Mouse (Mus musculus): ENCODE data around the gene Wasf3. TPM values are rescaled to one million over a fixed set of nuclear protein-coding genes. Genes with fewer than 3 reads are reported as not detected.

The Wasf3 gene
- total RNA-seq, 1 experiment = 6.2 TPM

DNA sequence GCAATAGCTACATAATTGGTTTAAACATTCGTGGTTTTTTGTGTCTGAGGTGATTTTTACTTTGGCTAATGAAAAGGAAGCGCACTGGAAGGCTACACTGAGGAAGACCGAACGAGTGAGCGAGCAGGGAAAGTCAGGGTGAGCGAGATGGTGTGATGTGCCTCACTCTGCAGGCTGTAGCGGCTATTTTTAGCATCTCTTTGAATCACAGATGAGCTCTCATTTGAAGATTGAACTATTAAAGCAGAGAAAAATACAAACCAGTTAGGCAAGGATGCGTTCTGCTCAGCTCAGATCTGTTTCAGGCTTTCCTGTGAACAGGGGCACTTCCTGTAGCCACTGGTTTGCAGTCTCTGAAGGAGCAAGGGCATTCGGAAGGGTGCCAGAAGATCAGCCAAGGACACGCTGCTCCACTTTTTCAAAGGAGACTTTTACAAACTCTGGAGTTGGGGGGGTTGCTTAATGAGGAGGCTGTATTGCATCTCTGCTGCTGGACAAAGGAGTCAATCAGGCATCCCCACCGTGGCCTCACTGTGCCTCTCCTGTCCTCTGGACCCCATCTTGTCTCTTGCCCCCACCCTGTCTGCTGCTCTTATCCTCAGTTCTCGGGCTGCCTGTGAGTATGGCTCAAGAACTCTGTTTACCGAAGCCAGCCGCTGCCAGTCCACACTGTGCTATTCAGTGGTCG, 28.1 kb downstream of the Wasf3 start:
- DNase-seq (ENCODE audit: low read depth, low spot score) = no peak
- H3K36me3 ChIP-seq (ENCODE audit: control insufficient read depth, insufficient read depth, low read length, poor library complexity, severe bottlenecking) = no peaks in the 10 kb centered on the region
- no peak overlapping the region for H3K4me3 ChIP-seq (ENCODE audit: insufficient read depth in 1 of 2, low read depth in 1 of 2, low read length in 2 of 2, poor library complexity in 1 of 2, severe bottlenecking in 1 of 2)
- H3K9me3 ChIP-seq (ENCODE audit: control insufficient read depth, insufficient read depth, low read depth, low read length) = no peaks in the 10 kb centered on the region
- no peak overlapping the region for H3K27ac ChIP-seq (ENCODE audit: insufficient read depth, low read depth, low read length, poor library complexity, severe bottlenecking)
- in situ Hi-C loops (cut with MboI; ENCODE audit: low sequenced_read_pairs in 2 of 2, unreplicated experiment in 2 of 2) = no loop called here
- peaks cover 16 to 26% of the 10 kb centered on the region in 2 experiments; a peak in 3 of 4 replicates for H3K4me1 ChIP-seq (ENCODE audit: control insufficient read depth in 2 of 2, insufficient read depth in 2 of 2, low read length in 2 of 2, poor library complexity in 1 of 2)
- no peak overlapping the region for H3K9ac ChIP-seq (ENCODE audit: insufficient read depth, low read depth, low read length, poor library complexity, severe bottlenecking)
- no peak for TF ChIP-seq HCFC1 (IDR thresholded peaks at IDR 0.05; ENCODE audit: borderline replicate concordance, insufficient read depth, low read length)
- TF ChIP-seq ZNF384 (IDR thresholded peaks at IDR 0.05; ENCODE audit: low read depth, low read length) = no peak
- no peak for TF ChIP-seq MAFK (IDR thresholded peaks at IDR 0.05; ENCODE audit: insufficient read depth, low read depth, low read length)
- no peak for TF ChIP-seq ZC3H11A (IDR thresholded peaks at IDR 0.05; ENCODE audit: borderline replicate concordance, low read depth, low read length)
- TF ChIP-seq CHD2 (IDR thresholded peaks at IDR 0.05; ENCODE audit: low read depth, low read length) = no peak

DNA sequence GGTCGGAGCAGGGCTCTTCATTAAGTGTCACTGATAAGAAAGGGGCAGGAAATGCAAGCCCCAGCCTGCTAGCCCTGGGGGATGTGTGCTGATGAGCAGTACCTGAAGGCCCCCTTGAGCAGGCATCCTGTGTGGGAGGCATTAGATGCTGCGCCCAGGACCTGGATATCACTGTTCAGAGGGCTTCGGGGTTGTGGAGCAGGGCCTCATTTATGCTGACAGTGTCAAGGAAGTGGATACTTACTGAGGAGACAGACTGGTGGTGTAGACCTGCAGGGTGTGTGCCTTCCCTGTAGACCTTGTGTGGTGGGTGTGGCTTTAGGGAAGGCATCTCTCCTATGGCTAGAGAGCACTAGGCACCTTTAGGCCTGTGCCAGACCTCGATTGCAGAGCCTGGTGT, 29.8 kb downstream of the Wasf3 start:
- Histone ChIP-seq H3K27ac (ENCODE audit: insufficient read depth, low read depth, low read length, poor library complexity, severe bottlenecking) (no peak overlapping the region), H3K36me3 (ENCODE audit: control insufficient read depth, insufficient read depth, low read length, poor library complexity, severe bottlenecking) (no peaks in the 10 kb centered on the region), H3K4me1 (ENCODE audit: control insufficient read depth in 2 of 2, insufficient read depth in 2 of 2, low read length in 2 of 2, poor library complexity in 1 of 2) (peaks cover 16 to 23% of the 10 kb centered on the region in 2 experiments; a peak in 3 of 4 replicates), H3K9me3 (ENCODE audit: control insufficient read depth, insufficient read depth, low read depth, low read length) (no peaks in the 10 kb centered on the region), H3K4me3 (ENCODE audit: insufficient read depth in 1 of 2, low read depth in 1 of 2, low read length in 2 of 2, poor library complexity in 1 of 2, severe bottlenecking in 1 of 2) (no peak overlapping the region), H3K9ac (ENCODE audit: insufficient read depth, low read depth, low read length, poor library complexity, severe bottlenecking) (no peak overlapping the region)
- DNase-seq (ENCODE audit: low read depth, low spot score) = no peak
- in situ Hi-C loops (cut with MboI; ENCODE audit: low sequenced_read_pairs in 2 of 2, unreplicated experiment in 2 of 2) = no loop called here
- TF ChIP-seq HCFC1 (IDR thresholded peaks at IDR 0.05; ENCODE audit: borderline replicate concordance, insufficient read depth, low read length) (no peak), CHD2 (IDR thresholded peaks at IDR 0.05; ENCODE audit: low read depth, low read length) (no peak), ZC3H11A (IDR thresholded peaks at IDR 0.05; ENCODE audit: borderline replicate concordance, low read depth, low read length) (no peak), MAFK (IDR thresholded peaks at IDR 0.05; ENCODE audit: insufficient read depth, low read depth, low read length) (no peak), ZNF384 (IDR thresholded peaks at IDR 0.05; ENCODE audit: low read depth, low read length) (no peak)

DNA sequence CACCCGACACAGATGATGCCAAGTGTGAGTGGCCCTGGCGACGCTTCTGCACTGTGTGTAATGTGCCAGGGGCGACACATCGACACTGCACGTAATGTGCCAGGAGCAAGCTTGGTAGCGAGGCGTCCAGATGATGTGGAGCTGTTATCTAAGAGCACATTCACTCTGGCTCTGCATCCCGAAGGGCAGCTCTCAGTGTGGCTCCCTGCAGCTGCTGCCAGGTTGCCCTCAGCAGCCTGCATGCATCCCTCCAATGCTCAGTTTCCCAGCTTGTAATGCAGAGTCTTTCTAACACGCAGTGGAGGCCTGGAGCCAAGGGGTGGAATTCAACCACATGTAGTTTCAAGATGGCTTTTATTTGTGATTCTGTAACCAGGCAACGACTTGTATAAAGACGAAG, 30.4 kb downstream of the Wasf3 start:
- Histone ChIP-seq H3K4me3 (ENCODE audit: insufficient read depth in 1 of 2, low read depth in 1 of 2, low read length in 2 of 2, poor library complexity in 1 of 2, severe bottlenecking in 1 of 2) (no peak overlapping the region), H3K27ac (ENCODE audit: insufficient read depth, low read depth, low read length, poor library complexity, severe bottlenecking) (no peak overlapping the region), H3K9me3 (ENCODE audit: control insufficient read depth, insufficient read depth, low read depth, low read length) (no peaks in the 10 kb centered on the region), H3K9ac (ENCODE audit: insufficient read depth, low read depth, low read length, poor library complexity, severe bottlenecking) (no peak overlapping the region), H3K36me3 (ENCODE audit: control insufficient read depth, insufficient read depth, low read length, poor library complexity, severe bottlenecking) (no peaks in the 10 kb centered on the region), H3K4me1 (ENCODE audit: control insufficient read depth in 2 of 2, insufficient read depth in 2 of 2, low read length in 2 of 2, poor library complexity in 1 of 2) (peaks cover 14 to 19% of the 10 kb centered on the region in 2 experiments; a peak in 3 of 4 replicates)
- TF ChIP-seq HCFC1 (IDR thresholded peaks at IDR 0.05; ENCODE audit: borderline replicate concordance, insufficient read depth, low read length) (no peak), ZNF384 (IDR thresholded peaks at IDR 0.05; ENCODE audit: low read depth, low read length) (no peak), ZC3H11A (IDR thresholded peaks at IDR 0.05; ENCODE audit: borderline replicate concordance, low read depth, low read length) (no peak), MAFK (IDR thresholded peaks at IDR 0.05; ENCODE audit: insufficient read depth, low read depth, low read length) (no peak), CHD2 (IDR thresholded peaks at IDR 0.05; ENCODE audit: low read depth, low read length) (no peak)
- in situ Hi-C loops (cut with MboI; ENCODE audit: low sequenced_read_pairs in 2 of 2, unreplicated experiment in 2 of 2) = no loop called here
- no peak for DNase-seq (ENCODE audit: low read depth, low spot score)

- no peak for DNase-seq (ENCODE audit: low read depth, low spot score)
- Histone ChIP-seq H3K27ac (ENCODE audit: insufficient read depth, low read depth, low read length, poor library complexity, severe bottlenecking) (no peak overlapping the region), H3K4me3 (ENCODE audit: insufficient read depth in 1 of 2, low read depth in 1 of 2, low read length in 2 of 2, poor library complexity in 1 of 2, severe bottlenecking in 1 of 2) (no peak overlapping the region), H3K36me3 (ENCODE audit: control insufficient read depth, insufficient read depth, low read length, poor library complexity, severe bottlenecking) (no peaks in the 10 kb centered on the region), H3K9me3 (ENCODE audit: control insufficient read depth, insufficient read depth, low read depth, low read length) (no peaks in the 10 kb centered on the region), H3K4me1 (ENCODE audit: control insufficient read depth in 2 of 2, insufficient read depth in 2 of 2, low read length in 2 of 2, poor library complexity in 1 of 2) (peaks cover 7 to 9% of the 10 kb centered on the region in 2 experiments; a peak in 3 of 4 replicates), H3K9ac (ENCODE audit: insufficient read depth, low read depth, low read length, poor library complexity, severe bottlenecking) (no peak overlapping the region)
- in situ Hi-C loops (cut with MboI; ENCODE audit: low sequenced_read_pairs in 2 of 2, unreplicated experiment in 2 of 2) = no loop called here
- TF ChIP-seq MAFK (IDR thresholded peaks at IDR 0.05; ENCODE audit: insufficient read depth, low read depth, low read length) (no peak), HCFC1 (IDR thresholded peaks at IDR 0.05; ENCODE audit: borderline replicate concordance, insufficient read depth, low read length) (no peak), ZC3H11A (IDR thresholded peaks at IDR 0.05; ENCODE audit: borderline replicate concordance, low read depth, low read length) (no peak), ZNF384 (IDR thresholded peaks at IDR 0.05; ENCODE audit: low read depth, low read length) (no peak), CHD2 (IDR thresholded peaks at IDR 0.05; ENCODE audit: low read depth, low read length) (no peak)
Observed at GRCm38 (mm10) chr5:146416331-146417110, 31.7 kb downstream of the Wasf3 start.

All from ES-E14 (cell line).